Mouse (Mus musculus) cerebellum, adult 11 months (tissue): Measurements from ENCODE around the gene Mageb2.
"Not testable (repeated sequence)": the region's sequence is repeated elsewhere in the genome, so short reads cannot be mapped to it uniquely, and the experiment has no call there.

Experiments used
- DNase-seq: peaks from one replicate; pipeline ENCODE4 v3.0.0; 2022

Mageb2 gene

GRCm38 (mm10) chrX:91331390-91331789, at the start of gene Mageb2:
Gene Mageb2 (plus strand): TSS chrX:91331690.
- DNase-seq, result not testable (repeated sequence)

- not testable (repeated sequence) for DNase-seq
Observed at GRCm38 (mm10) chrX:91313256-91313655, 18.2 kb upstream of the Mageb2 start.
